In genomic region chr12:79646646-79647164, GRCm38 (mm10) we compare ENCODE assay signal across 13 mouse cellular contexts.
DNase-seq lines count a peak whose midpoint lies in the region; ATAC-seq and TF ChIP-seq lines count a peak whose summit lies in the region.
"Had no signal": no experiment of that assay in that cellular context is flagged by ENCODE, and none has a peak within 500 bp of the region (broad histone marks: within the 10 kb centered on the region; RNA-seq: fewer than 3 reads in every experiment).

No protein-coding gene starts in this region.

- TF ChIP-seq CTCF in gastrocnemius, adult 2 months (IDR thresholded peaks at IDR 0.05): no peak

- intact Hi-C loops in gastrocnemius, adult 2 months (cut with DNase I): no loop called here
- intact Hi-C loops in heart, postnatal 25 days (cut with DNase I): no loop called here

- no peak overlapping the region for H3K4me3 ChIP-seq in gastrocnemius, adult 2 months
- H3K4me3 ChIP-seq: hindbrain, embryonic 15.5 days; myocyte had no signal

- peak overlapping the region; percentile 48; the same call in 1 of the 2 replicates for H3K27ac ChIP-seq in gastrocnemius, adult 2 months
- H3K27ac ChIP-seq: hindbrain, embryonic 15.5 days; liver, embryonic 14.5 days had no signal

- ATAC-seq in megakaryocyte, adult 5-6 weeks (ENCODE audit: poor library complexity, severe bottlenecking): peak; percentile 75
- ATAC-seq in erythroid progenitor cell, adult 5-6 weeks (replicated peaks; ENCODE audit: low FRiP score, poor library complexity, severe bottlenecking): no peak

- no peak for DNase-seq in gastrocnemius, adult 2 months
- no peak for DNase-seq in gastrocnemius, postnatal 4 days (ENCODE audit: low spot score in 2 of 2)
- peak; percentile 86 to 91 for DNase-seq in CD8-positive naive resting alpha-beta T cell, adult 2 months (ENCODE audit: low read depth in 2 of 2, low spot score in 2 of 2)
- peak; percentile 67 to 77 for DNase-seq in spleen, postnatal 4 days (ENCODE audit: low spot score in 2 of 2)
- DNase-seq in adrenal gland, adult 2 months: no peak
- DNase-seq in heart, postnatal 25 days (ENCODE audit: low spot score): no peak
- DNase-seq: cerebellum, adult 8-10 months; gastrocnemius, postnatal 14 days had no signal

Comparison
In these comparisons a context has a peak if more than half of its experiments do, and no peak if none do; other contexts are left out.
1. DNase-seq: peak in CD8-positive naive resting alpha-beta T cell, adult 2 months (2 of 2) and spleen, postnatal 4 days (2 of 2); none in gastrocnemius, adult 2 months (single experiment), gastrocnemius, postnatal 4 days (0 of 2), adrenal gland, adult 2 months (single experiment) and heart, postnatal 25 days (single experiment).